Comparison of ENCODE assay signal across 11 mouse cellular contexts in the genomic region with DNA sequence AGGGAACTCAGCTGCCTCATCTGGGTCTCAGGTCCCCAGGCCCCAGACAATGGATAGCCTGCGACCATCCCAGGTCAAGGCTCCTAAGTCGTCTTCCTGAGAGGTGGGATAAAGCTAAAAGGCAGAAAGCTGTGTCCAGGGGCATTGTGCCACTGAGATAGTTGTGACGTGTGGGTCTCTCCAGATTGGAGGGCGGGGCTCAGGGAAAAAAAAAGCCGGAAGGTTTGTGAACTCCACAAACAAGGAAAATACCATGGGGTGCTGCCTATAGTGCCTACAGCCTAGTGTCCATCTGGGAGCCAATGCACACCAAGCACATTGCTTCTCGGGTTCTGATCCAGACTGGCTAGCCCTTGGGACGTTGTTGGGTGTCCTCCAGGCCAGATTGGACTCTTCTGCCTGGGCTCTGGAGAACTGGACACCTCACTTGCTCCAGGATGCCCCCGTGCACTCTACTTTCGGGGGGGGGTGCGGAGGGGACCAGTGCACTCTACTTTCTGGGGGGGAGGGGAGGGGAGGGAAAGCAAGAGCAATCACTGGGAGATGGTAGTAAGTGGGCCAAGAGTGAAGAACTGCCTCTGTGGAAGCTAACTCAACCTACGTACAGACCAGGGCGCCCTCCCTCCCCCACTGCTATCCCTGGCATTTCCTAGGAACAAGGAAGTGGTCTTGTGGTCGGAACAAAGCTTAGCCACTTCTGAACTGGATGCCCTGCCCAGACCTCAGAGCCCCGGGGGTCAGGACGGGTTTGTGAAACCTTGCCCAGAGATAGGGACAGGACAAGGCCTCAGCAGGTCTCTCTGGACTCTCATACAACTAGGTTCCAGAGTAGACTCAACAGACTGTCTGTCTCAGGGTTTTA. TPM values are rescaled to one million over a fixed set of nuclear protein-coding genes. Genes with fewer than 3 reads are reported as not detected.
DNase-seq lines count a peak whose midpoint lies in the region; ATAC-seq lines count a peak whose summit lies in the region.
"Had no signal": no experiment of that assay in that cellular context is flagged by ENCODE, and none has a peak within 500 bp of the region (broad histone marks: within the 10 kb centered on the region; RNA-seq: fewer than 3 reads in every experiment).

No protein-coding gene starts in this region.

- 0 out of 2 replicates have a peak overlapping the region, but pooled peaks have one; percentile 24 for H3K9ac ChIP-seq in heart, embryonic 11.5 days (ENCODE audit: low read depth, low read length)
- H3K9ac ChIP-seq in intestine, embryonic 16.5 days (ENCODE audit: low read depth, low read length), result peak overlapping the region; percentile 30; the same call in 1 of the 2 replicates
- 0 out of 2 replicates have a peak overlapping the region, but pooled peaks have one; percentile 1 for H3K9ac ChIP-seq in lung, embryonic 16.5 days (ENCODE audit: low read length)
- H3K9ac ChIP-seq in midbrain, embryonic 16.5 days (ENCODE audit: low read depth, low read length), result no peak overlapping the region
- H3K9ac ChIP-seq: embryonic facial prominence, embryonic 15.5 days; neural tube, embryonic 13.5 days had no signal

- H3K4me3 ChIP-seq in heart, embryonic 11.5 days (ENCODE audit: low read depth, low read length), result no peak overlapping the region
- no peak overlapping the region for H3K4me3 ChIP-seq in intestine, embryonic 16.5 days (ENCODE audit: low read length)
- H3K4me3 ChIP-seq in lung, embryonic 16.5 days (ENCODE audit: low read length), result no peak overlapping the region
- H3K4me3 ChIP-seq in midbrain, embryonic 16.5 days (ENCODE audit: low read depth, low read length), result no peak overlapping the region
- H3K4me3 ChIP-seq: embryonic facial prominence, embryonic 15.5 days; neural tube, embryonic 13.5 days had no signal

- H3K4me1 ChIP-seq in heart, embryonic 11.5 days (ENCODE audit: control insufficient read depth, insufficient read depth, low read length), result peaks cover 36% of the 10 kb centered on the region
- peaks cover 40% of the 10 kb centered on the region for H3K4me1 ChIP-seq in intestine, embryonic 16.5 days (ENCODE audit: control insufficient read depth, insufficient read depth, low read length)
- peaks cover 45% of the 10 kb centered on the region for H3K4me1 ChIP-seq in lung, embryonic 16.5 days (replicated peaks; ENCODE audit: control insufficient read depth, insufficient read depth, low read length)
- no peaks in the 10 kb centered on the region for H3K4me1 ChIP-seq in midbrain, embryonic 16.5 days (ENCODE audit: control insufficient read depth, insufficient read depth, low read length)

- no peak for DNase-seq in heart, adult 8-10 months (ENCODE audit: low spot score)
- peak; percentile 47 for DNase-seq in ES-CJ7 (ENCODE audit: low read depth, low spot score)
- DNase-seq in spleen, postnatal 10 days (ENCODE audit: low spot score in 2 of 2), result no peak
- no peak for DNase-seq in urinary bladder, adult 2 months (ENCODE audit: low spot score)

- 54% methylated on average over 15 of the region's 15 CpGs for WGBS in heart, embryonic 11.5 days (ENCODE audit: insufficient replicate concordance)
- 72% methylated on average over 15 of the region's 15 CpGs for WGBS in intestine, embryonic 16.5 days
- WGBS in lung, embryonic 16.5 days, result 56% methylated on average over 15 of the region's 15 CpGs
- 77% methylated on average over 15 of the region's 15 CpGs for WGBS in midbrain, embryonic 16.5 days

- no peaks in the 10 kb centered on the region for H3K9me3 ChIP-seq in heart, embryonic 11.5 days (replicated peaks; ENCODE audit: control insufficient read depth, low read length)
- H3K9me3 ChIP-seq in intestine, embryonic 16.5 days (ENCODE audit: control insufficient read depth, low read length), result no peaks in the 10 kb centered on the region
- H3K9me3 ChIP-seq in lung, embryonic 16.5 days (ENCODE audit: control insufficient read depth, low read length), result no peaks in the 10 kb centered on the region
- no peaks in the 10 kb centered on the region for H3K9me3 ChIP-seq in midbrain, embryonic 16.5 days (replicated peaks; ENCODE audit: control insufficient read depth, low read length, poor library complexity, severe bottlenecking)
- H3K9me3 ChIP-seq: embryonic facial prominence, embryonic 15.5 days; neural tube, embryonic 13.5 days had no signal

- peak overlapping the region; percentile 34; the same call in 1 of the 2 replicates for H3K4me2 ChIP-seq in heart, embryonic 11.5 days
- no peak overlapping the region for H3K4me2 ChIP-seq in intestine, embryonic 16.5 days (ENCODE audit: low read depth, low read length)
- no peak overlapping the region for H3K4me2 ChIP-seq in lung, embryonic 16.5 days (ENCODE audit: low read depth, low read length)
- no peak overlapping the region for H3K4me2 ChIP-seq in midbrain, embryonic 16.5 days (ENCODE audit: low read length)
- H3K4me2 ChIP-seq: embryonic facial prominence, embryonic 15.5 days; neural tube, embryonic 13.5 days had no signal

- peak overlapping the region; percentile 46 for H3K27ac ChIP-seq in heart, embryonic 11.5 days (ENCODE audit: low read depth, low read length)
- H3K27ac ChIP-seq in intestine, embryonic 16.5 days (ENCODE audit: low read length), result no peak overlapping the region
- H3K27ac ChIP-seq in lung, embryonic 16.5 days (ENCODE audit: low read length), result peak overlapping the region; percentile 47
- H3K27ac ChIP-seq in midbrain, embryonic 16.5 days (ENCODE audit: low read length), result no peak overlapping the region
- H3K27ac ChIP-seq: embryonic facial prominence, embryonic 15.5 days; neural tube, embryonic 13.5 days had no signal

- ATAC-seq in heart, embryonic 11.5 days (replicated peaks; ENCODE audit: insufficient number of reproducible peaks, low FRiP score, low TSS enrichment), result no peak
- ATAC-seq in intestine, embryonic 16.5 days, result no peak
- no peak for ATAC-seq in lung, embryonic 16.5 days (ENCODE audit: low read depth)
- no peak for ATAC-seq in midbrain, embryonic 16.5 days
- ATAC-seq: activated CD4-positive, CD25-positive, alpha-beta regulatory T cell, adult 4 months had no signal

- H3K27me3 ChIP-seq in heart, embryonic 11.5 days (ENCODE audit: control insufficient read depth, insufficient read depth, low read length), result no peaks in the 10 kb centered on the region
- no peaks in the 10 kb centered on the region for H3K27me3 ChIP-seq in intestine, embryonic 16.5 days (replicated peaks; ENCODE audit: control insufficient read depth, insufficient read depth, low read length)
- H3K27me3 ChIP-seq in lung, embryonic 16.5 days (ENCODE audit: control insufficient read depth, insufficient read depth, low read depth, low read length), result no peaks in the 10 kb centered on the region
- H3K27me3 ChIP-seq in midbrain, embryonic 16.5 days (ENCODE audit: control insufficient read depth, insufficient read depth, low read depth, low read length), result no peaks in the 10 kb centered on the region
- H3K27me3 ChIP-seq: embryonic facial prominence, embryonic 15.5 days; neural tube, embryonic 13.5 days had no signal

- H3K36me3 ChIP-seq in heart, embryonic 11.5 days (ENCODE audit: control insufficient read depth, insufficient read depth, low read length), result no peaks in the 10 kb centered on the region
- H3K36me3 ChIP-seq in intestine, embryonic 16.5 days (ENCODE audit: control insufficient read depth, insufficient read depth, low read length), result no peaks in the 10 kb centered on the region
- H3K36me3 ChIP-seq in lung, embryonic 16.5 days (ENCODE audit: control insufficient read depth, insufficient read depth, low read length), result no peaks in the 10 kb centered on the region
- no peaks in the 10 kb centered on the region for H3K36me3 ChIP-seq in midbrain, embryonic 16.5 days (ENCODE audit: control insufficient read depth, insufficient read depth, low read length)
- H3K36me3 ChIP-seq: embryonic facial prominence, embryonic 15.5 days; neural tube, embryonic 13.5 days had no signal

RNA-seq across cellular contexts. Expression of a gene that starts 6.8 kb away (rescaled TPM):
- polyA plus RNA-seq in heart, embryonic 11.5 days (2014; fragmentation: Nextera tagmentation; extraction: Ambion mirVana), result 43.7 and 50.1 TPM in 2 replicates
- 100 to 1,000 TPM in 1 of 4 experiments, 10 to 100 TPM in 3; 70.8 to 183 (median 86.1) TPM for total RNA-seq in heart, adult 8-10 months (2022)
- polyA plus RNA-seq in intestine, embryonic 16.5 days (2015; fragmentation: Nextera tagmentation; extraction: Ambion mirVana), result 45.7 and 46.3 TPM in 2 replicates
- 64.1 and 68.0 TPM in 2 replicates for polyA plus RNA-seq in lung, embryonic 16.5 days (2015; fragmentation: Nextera tagmentation; extraction: Ambion mirVana)
- 64.7 and 67.5 TPM in 2 replicates for polyA plus RNA-seq in midbrain, embryonic 16.5 days (2015; fragmentation: Nextera tagmentation; extraction: Ambion mirVana)
- polyA plus RNA-seq in urinary bladder, adult 2 months (2012; rRNA removed), result 11.7 and 12.4 TPM in 2 replicates

RNA-seq across cellular contexts. Expression of a gene that starts 35.8 kb away (rescaled TPM):
- 71.7 and 83.6 TPM in 2 replicates for polyA plus RNA-seq in heart, embryonic 11.5 days (2014; fragmentation: Nextera tagmentation; extraction: Ambion mirVana)
- total RNA-seq in heart, adult 8-10 months (2022), result 10 to 100 TPM; 17.2 to 28.0 (median 21.1) TPM
- 123 and 137 TPM in 2 replicates for polyA plus RNA-seq in intestine, embryonic 16.5 days (2015; fragmentation: Nextera tagmentation; extraction: Ambion mirVana)
- polyA plus RNA-seq in lung, embryonic 16.5 days (2015; fragmentation: Nextera tagmentation; extraction: Ambion mirVana), result 99.5 and 110 TPM in 2 replicates
- polyA plus RNA-seq in midbrain, embryonic 16.5 days (2015; fragmentation: Nextera tagmentation; extraction: Ambion mirVana), result 60.6 and 66.4 TPM in 2 replicates
- polyA plus RNA-seq in urinary bladder, adult 2 months (2012; rRNA removed), result 31.0 and 36.2 TPM in 2 replicates

RNA-seq across cellular contexts. Expression of a gene that starts 36.1 kb away (rescaled TPM):
- polyA plus RNA-seq in heart, embryonic 11.5 days (2014; fragmentation: Nextera tagmentation; extraction: Ambion mirVana), result 11.6 and 12.5 TPM in 2 replicates
- 10 to 100 TPM in 2 of 4 experiments, 1 to 10 TPM in 2; 7.4 to 10.3 (median 9.9) TPM for total RNA-seq in heart, adult 8-10 months (2022)
- polyA plus RNA-seq in intestine, embryonic 16.5 days (2015; fragmentation: Nextera tagmentation; extraction: Ambion mirVana), result 16.7 and 16.9 TPM in 2 replicates
- 13.5 and 14.4 TPM in 2 replicates for polyA plus RNA-seq in lung, embryonic 16.5 days (2015; fragmentation: Nextera tagmentation; extraction: Ambion mirVana)
- 7.8 and 9.4 TPM in 2 replicates for polyA plus RNA-seq in midbrain, embryonic 16.5 days (2015; fragmentation: Nextera tagmentation; extraction: Ambion mirVana)
- 16.3 TPM in 2 replicates for polyA plus RNA-seq in urinary bladder, adult 2 months (2012; rRNA removed)

Comparison
In these comparisons a context has a peak if more than half of its experiments do, and no peak if none do; other contexts are left out.
1. H3K27ac ChIP-seq: peak in heart, embryonic 11.5 days (single experiment) and lung, embryonic 16.5 days (single experiment); none in intestine, embryonic 16.5 days (single experiment) and midbrain, embryonic 16.5 days (single experiment).